Mouse (Mus musculus) stomach, postnatal 0 days (tissue): ENCODE results near the gene Polr3f.

ENCODE experiments used
- CTCF ChIP-seq: IDR thresholded peaks from 2 replicates; pipeline ENCODE4 v1.5.1; 2016; ENCODE audit warnings: antibody characterized with exemption, low read depth, mild to moderate bottlenecking, moderate library complexity
- EP300 ChIP-seq: optimal IDR thresholded peaks from 2 replicates; pipeline ENCODE3; 2016; ENCODE audit warnings: antibody characterized with exemption

DNA sequence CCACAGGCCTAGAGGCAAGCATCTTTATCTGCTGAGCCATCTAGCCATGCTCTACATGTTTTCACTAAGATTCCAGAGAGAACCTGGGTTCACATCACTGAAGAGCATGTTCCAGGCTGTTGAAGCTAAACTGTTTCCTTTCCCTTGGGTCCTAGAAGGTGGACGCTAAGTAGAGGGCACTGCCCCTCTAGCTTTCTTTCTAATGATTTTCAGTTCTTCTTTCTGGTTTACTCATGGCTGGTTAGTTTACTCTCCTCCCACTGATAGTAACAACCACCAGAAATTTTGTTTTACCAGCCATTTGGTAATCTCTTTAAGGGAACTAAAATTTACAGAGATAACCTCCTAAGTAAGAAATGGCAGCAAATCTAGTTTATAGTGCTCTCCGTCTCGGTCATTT lies 26.4 kb downstream of the Polr3f start:
- TF ChIP-seq EP300: no peak
- TF ChIP-seq CTCF: no peak
